Mouse (Mus musculus) spleen, postnatal 36 days (tissue): Measurements from ENCODE around the gene Plin3.
"Not testable (repeated sequence)": the region's sequence is repeated elsewhere in the genome, so short reads cannot be mapped to it uniquely, and the experiment has no call there.

Experiments
- DNase-seq, 2 experiments: peaks; one replicate each; pipeline ENCODE4 v3.0.0; 2022; ENCODE audit warnings: low spot score in 2 of 2, mixed read lengths in 1 of 2

The Plin3 gene

GRCm38 (mm10) chr17:56275842-56276480 lies 16.7 kb downstream of the Plin3 start:
- no peak for DNase-seq

GRCm38 (mm10) chr17:56273986-56274385 lies 18.7 kb downstream of the Plin3 start:
- DNase-seq, result no peak

GRCm38 (mm10) chr17:56273482-56273881 lies 19.2 kb downstream of the Plin3 start:
- no peak for DNase-seq

- DNase-seq, result no peak
Observed at GRCm38 (mm10) chr17:56272644-56273043, 20.0 kb downstream of the Plin3 start.

GRCm38 (mm10) chr17:56271609-56272253 lies 20.9 kb downstream of the Plin3 start:
- no peak for DNase-seq

GRCm38 (mm10) chr17:56269741-56270140 lies 22.9 kb downstream of the Plin3 start:
- no peak for DNase-seq

- DNase-seq, result peak; percentile 78 to 82
Observed at GRCm38 (mm10) chr17:56269153-56269630, 23.5 kb downstream of the Plin3 start.

- DNase-seq, result peak; percentile 90 to 91
Observed at GRCm38 (mm10) chr17:56266271-56266670, 26.4 kb downstream of the Plin3 start.

GRCm38 (mm10) chr17:56265869-56266268 lies 26.8 kb downstream of the Plin3 start:
- no peak for DNase-seq

GRCm38 (mm10) chr17:56265011-56265410 lies 27.7 kb downstream of the Plin3 start:
- DNase-seq, result peak; percentile 79 to 82

- peak; percentile 78 to 80 for DNase-seq
Observed at GRCm38 (mm10) chr17:56264020-56264419, 28.7 kb downstream of the Plin3 start.

GRCm38 (mm10) chr17:56262645-56263094 lies 30.0 kb downstream of the Plin3 start:
- DNase-seq, result no peak

GRCm38 (mm10) chr17:56261166-56261565 lies 31.5 kb downstream of the Plin3 start:
- no peak for DNase-seq

- no peak for DNase-seq
Observed at GRCm38 (mm10) chr17:56259301-56260037, 33.2 kb downstream of the Plin3 start.

- DNase-seq, result not testable (repeated sequence)
Observed at GRCm38 (mm10) chr17:56258812-56259211, 33.9 kb downstream of the Plin3 start.

- not testable (repeated sequence) for DNase-seq
Observed at GRCm38 (mm10) chr17:56258269-56258668, 34.4 kb downstream of the Plin3 start.

- DNase-seq, result no peak
Observed at GRCm38 (mm10) chr17:56257181-56257894, 35.3 kb downstream of the Plin3 start.

GRCm38 (mm10) chr17:56256239-56256881 lies 36.3 kb downstream of the Plin3 start, which contains the start of gene Fem1a:
TSS of gene Fem1a (plus strand) at chr17:56256810.
- DNase-seq, result peak; percentile 97

GRCm38 (mm10) chr17:56255863-56256238 lies 36.8 kb downstream of the Plin3 start:
- DNase-seq, result peak; percentile 99

- DNase-seq, result no peak
Observed at GRCm38 (mm10) chr17:56255429-56255828, 37.2 kb downstream of the Plin3 start.

- no peak for DNase-seq
Observed at GRCm38 (mm10) chr17:56254695-56255094, 38.0 kb downstream of the Plin3 start.
